Mouse (Mus musculus): Measurements from ENCODE around the gene Srbd1. TPM values are rescaled to one million over a fixed set of nuclear protein-coding genes. Genes with fewer than 3 reads are reported as not detected.

Srbd1 gene
- polyA plus RNA-seq, 1 experiment from 2014 or later: 15.2 TPM

- DNase-seq (ENCODE audit: low spot score): no peak
These were observed 159.8 kb downstream of the Srbd1 start for GRCm38 (mm10) chr17:85985131-85985530.

DNA sequence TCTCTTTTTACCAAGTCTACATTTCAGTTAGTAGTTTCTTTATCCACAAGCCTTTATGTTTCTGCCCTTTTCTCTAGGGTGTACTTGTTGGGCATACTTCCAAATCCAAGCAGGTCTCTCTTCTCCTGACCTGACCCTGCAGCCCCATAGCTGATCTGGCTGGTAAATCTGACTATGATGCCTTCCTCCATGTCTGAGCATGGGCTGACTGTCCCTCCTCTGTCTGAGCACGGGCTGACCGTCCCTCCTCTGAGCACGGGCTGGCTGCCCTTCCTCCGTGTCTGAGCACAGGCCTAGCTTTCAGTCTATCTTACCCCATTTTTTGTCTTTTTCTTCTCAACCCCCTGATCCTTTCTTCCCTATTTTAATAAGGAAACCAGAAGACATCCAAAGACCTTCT, 162.7 kb downstream of the Srbd1 start:
- DNase-seq (ENCODE audit: low spot score): no peak

GRCm38 (mm10) chr17:85981869-85982268, 163.1 kb downstream of the Srbd1 start:
- DNase-seq (ENCODE audit: low spot score): no peak

- DNase-seq (ENCODE audit: low spot score): no peak
These were observed 166.1 kb downstream of the Srbd1 start for GRCm38 (mm10) chr17:85978876-85979275.

DNA sequence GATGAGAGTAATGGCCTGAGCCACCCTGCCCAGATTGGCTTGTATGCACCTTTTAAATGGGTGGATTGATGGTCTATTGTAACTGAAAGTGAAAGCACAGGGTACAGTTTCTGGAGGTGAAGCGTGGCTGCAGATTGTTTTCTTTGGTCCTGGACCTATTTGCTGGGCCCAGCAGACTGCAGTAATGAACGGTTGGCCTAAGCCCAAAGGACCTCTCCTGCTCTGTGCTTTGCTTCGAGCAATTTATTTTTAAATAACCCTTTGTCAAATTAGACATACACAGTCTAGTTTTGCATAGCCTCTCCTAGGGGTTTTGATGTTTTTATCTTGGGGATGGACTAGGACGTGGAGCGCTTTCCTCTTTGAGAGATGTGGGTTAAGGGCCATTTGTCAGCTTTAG, 169.9 kb downstream of the Srbd1 start:
- no peak for DNase-seq (ENCODE audit: low spot score)

DNA sequence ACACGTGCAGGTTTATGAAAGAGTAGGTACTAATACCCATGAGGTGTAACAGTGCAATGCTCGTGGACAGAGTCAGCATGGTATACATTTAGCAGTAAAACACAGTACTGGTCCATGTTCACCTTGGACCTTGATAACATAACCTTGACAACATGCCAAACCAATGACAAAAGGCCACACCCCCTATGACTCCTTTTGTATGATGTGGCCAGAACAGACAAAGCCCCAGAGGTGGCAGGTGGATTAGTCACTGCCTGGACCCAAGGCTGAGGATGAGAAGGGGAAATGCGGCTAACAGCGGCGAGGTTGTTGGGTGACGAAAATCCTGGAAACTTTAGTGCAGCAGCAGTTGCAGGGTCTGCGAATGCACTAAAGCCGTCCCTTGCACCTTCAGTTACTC, 170.4 kb downstream of the Srbd1 start:
- DNase-seq (ENCODE audit: low spot score): no peak

DNA sequence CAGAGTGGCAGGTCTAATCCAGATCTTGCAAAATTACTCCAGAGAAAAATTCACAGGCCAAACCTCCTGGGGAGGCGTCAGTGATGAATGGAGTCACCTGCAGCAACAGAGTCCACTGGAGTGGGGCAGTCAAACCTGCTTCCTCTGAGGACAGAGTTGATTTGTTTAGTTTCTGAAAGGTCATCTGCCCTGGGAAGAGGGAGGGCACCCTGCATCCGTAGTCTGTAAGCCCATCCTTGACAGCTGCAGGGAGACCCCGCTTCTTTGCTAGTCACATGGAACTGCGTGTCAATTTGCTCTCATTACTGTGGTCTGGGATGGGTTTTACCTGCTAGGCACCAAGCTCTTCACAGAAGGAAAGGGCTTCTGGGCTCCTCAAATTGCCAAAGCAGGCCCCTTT, 173.9 kb downstream of the Srbd1 start:
- DNase-seq (ENCODE audit: low spot score): no peak

- DNase-seq (ENCODE audit: low spot score): no peak
These were observed 183.3 kb downstream of the Srbd1 start for GRCm38 (mm10) chr17:85961653-85962052.

DNA sequence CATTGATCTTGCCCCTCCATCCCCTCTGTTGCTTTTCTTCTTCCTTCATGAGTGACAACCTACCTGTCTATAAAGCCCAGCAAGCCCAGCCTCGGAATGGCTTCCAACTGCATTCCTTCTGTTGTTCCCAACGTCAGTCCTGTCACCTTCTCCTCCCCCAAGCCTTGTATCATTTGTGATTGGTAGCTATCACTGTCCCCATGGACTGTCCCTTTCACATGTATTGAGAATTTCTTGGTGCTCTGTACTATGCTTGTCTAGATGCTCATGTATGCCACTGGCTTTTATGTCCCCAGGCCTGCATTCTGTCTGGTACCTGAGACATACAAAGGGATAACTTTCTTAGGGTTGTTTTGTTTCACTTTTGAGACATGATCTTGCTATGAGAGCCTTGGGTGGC, 193.2 kb downstream of the Srbd1 start:
- DNase-seq (ENCODE audit: low spot score): no peak

GRCm38 (mm10) chr17:85949919-85950505, 195.0 kb downstream of the Srbd1 start:
- DNase-seq (ENCODE audit: low spot score): no peak

DNA sequence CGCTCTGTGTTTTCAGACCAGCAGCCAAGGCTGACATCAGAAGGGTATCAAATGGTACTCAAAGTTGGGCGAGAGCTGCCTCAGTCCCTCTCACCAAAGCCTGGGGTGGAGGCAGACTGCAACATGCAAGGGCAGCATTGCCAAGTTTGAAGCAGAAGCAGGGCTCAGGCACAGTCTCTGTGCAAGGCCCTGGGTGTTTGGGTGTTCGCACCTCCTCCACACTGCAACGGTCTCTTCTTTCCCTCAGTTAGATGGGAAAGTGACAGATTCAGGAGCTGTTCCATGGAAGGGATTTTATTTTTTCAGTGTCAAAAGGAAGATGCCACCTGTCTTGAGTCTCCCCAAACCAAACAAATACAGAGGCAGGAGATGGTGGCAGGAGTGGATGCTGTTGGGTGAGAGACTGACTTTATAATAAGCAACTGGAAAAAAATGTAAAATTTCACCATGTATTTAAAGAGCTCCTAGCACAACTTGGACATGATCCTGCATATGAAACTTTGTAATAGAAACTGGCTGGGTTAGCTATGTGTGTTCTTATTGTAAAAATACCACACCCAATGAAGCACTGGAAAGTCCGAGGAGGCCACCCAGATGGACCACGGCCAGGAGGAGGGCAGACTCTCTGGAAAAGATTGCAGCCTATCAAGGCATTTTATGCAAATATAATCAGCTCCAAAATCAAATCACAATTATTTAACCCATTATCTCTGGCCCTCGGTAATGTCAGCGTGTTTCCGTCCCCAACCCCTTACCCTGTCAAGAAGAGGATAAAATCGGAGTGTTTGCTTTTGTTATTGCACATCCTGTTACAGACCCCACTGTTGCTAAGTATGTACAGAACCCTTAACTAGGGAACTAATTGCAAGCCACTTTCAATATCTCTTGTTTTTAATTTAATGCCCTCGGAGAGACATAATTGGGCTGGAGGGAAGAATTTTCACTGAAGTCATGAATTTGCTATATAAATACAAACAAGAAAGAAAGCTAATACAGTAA, 195.8 kb downstream of the Srbd1 start:
- no peak for DNase-seq (ENCODE audit: low spot score)

- no peak for DNase-seq (ENCODE audit: low spot score)
These were observed 200.2 kb downstream of the Srbd1 start for GRCm38 (mm10) chr17:85944726-85945125.

DNA sequence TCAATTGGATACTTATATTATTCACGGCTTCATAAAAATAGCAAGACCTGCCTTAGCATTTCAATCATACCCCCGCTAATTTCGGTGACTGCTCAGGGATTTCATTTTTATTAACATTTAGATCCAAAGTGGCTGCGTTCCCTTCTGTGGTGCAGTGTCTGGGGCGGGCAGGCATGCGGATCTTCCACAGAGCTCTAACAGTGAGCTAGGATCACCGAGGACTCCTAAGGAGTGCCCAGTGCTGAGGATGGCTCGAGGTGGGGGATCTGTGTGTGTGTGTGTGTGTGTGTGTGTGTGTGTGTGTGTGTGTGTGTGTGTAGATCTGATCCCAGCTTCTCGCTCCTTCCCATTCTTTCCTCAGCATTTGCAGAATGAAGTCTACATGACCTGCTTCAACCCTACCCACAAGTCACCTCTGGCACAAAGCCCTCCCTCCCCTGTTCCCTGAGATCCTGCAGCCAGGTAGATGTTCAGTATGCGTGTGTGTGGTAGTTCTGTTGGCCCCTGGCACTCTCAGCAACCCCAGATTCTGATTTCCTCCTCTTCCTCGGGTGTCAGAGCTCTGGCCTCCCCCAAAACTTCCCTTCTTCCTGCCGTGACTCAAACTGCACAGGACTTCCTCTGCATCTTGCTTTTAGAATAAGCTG, 200.9 kb downstream of the Srbd1 start:
- no peak for DNase-seq (ENCODE audit: low spot score)

DNA sequence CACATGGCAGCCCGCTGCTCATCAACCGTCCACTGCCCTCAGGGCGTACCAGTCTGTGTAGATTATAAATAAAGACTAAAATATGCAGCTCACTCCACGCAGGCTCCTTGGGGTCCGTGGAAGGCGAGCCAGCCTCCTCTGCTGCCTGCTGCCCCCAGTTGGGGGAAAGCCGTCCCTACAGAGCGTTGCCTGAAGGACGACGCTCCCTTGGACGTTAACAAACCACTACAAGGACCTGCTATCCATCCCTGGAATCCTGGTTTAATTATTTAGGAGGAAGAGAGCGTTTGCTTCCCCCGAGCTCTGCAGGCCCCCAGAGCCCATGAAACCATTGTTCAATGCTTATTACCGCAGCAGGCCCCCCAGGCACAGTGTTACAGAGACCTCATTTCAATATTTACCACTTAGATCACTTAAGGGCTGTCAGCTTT, 201.4 kb downstream of the Srbd1 start:
- DNase-seq (ENCODE audit: low spot score): no peak

DNA sequence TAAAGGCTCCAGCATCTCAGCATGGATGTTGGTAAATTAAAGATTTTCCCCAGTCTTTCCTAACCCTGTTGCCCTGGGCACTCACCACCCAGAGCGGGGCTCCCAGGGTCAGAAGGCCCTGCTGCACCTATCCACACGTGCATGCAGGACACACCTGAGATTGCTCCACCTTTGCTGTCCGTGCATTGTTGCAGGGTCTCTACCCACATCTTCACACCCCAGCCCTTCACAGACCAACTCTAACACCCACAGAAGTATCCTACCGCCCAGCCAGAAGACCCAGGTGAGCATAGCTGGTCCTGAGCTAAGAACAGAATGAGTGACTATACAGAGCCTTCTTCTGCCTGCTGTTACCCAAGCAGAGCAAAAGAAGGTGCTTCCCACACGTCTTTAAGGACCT, 201.9 kb downstream of the Srbd1 start:
- no peak for DNase-seq (ENCODE audit: low spot score)

GRCm38 (mm10) chr17:85942123-85942522, 202.9 kb downstream of the Srbd1 start:
- no peak for DNase-seq (ENCODE audit: low spot score)

GRCm38 (mm10) chr17:85941141-85941738, 203.7 kb downstream of the Srbd1 start:
- no peak for DNase-seq (ENCODE audit: low spot score)

GRCm38 (mm10) chr17:85937131-85937530, 207.8 kb downstream of the Srbd1 start:
- no peak for DNase-seq (ENCODE audit: low spot score)

DNA sequence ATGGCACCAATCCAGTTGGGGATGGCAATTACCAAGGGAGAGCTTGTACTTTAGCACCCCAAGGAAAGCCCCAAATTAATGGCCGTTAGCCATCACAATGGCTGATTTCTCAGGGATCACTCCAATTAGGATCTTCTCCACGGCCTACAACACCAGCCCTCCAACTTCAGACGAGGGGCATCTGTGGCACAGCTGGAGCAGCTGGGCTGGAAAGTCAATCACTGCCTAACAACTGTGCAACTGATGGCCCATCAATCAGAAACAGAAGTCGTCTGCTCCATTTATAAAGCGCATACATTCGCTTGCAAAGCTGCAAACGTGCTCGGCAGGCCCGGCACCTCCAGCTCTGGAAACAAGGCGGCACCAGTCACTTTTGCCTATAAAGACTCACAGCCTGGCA, 209.7 kb downstream of the Srbd1 start:
- no peak for DNase-seq (ENCODE audit: low spot score)

Measured in thymus, postnatal 0 days (tissue).